Mouse (Mus musculus) erythroblast, embryonic 14.5 days (primary cell): ENCODE data around the gene Pard6b.

ENCODE experiments used
- GATA1 ChIP-seq: IDR thresholded peaks from 2 replicates; pipeline ENCODE4 v1.6.1; 2012; ENCODE audit warnings: low read length, inconsistent platforms, mixed read lengths
- TAL1 ChIP-seq: IDR thresholded peaks from 3 replicates; pipeline ENCODE4 v1.6.1; 2012; ENCODE audit warnings: low read length, inconsistent platforms, mixed read lengths

- no peak for TF ChIP-seq GATA1
- no peak for TF ChIP-seq TAL1
Observed at GRCm38 (mm10) chr2:168073722-168074121, 7.1 kb upstream of the Pard6b start.
